Mouse (Mus musculus) monocyte, adult 2 months (primary cell): ENCODE data around the gene Prss56.

Source experiments
- DNase-seq, 2 experiments: peaks; one replicate each; pipeline ENCODE4 v3.0.0; 2022; ENCODE audit warnings: low spot score in 2 of 2, low read depth in 1 of 2

Prss56 gene

GRCm38 (mm10) chr1:87227160-87227550, 44.0 kb downstream of the Prss56 start:
- no peak for DNase-seq

- no peak for DNase-seq
Observed at GRCm38 (mm10) chr1:87230606-87231005, 47.5 kb downstream of the Prss56 start.

- no peak for DNase-seq
Observed at GRCm38 (mm10) chr1:87232197-87232596, 49.1 kb downstream of the Prss56 start.
